Mouse (Mus musculus): ENCODE measurements around the gene Zfp219. TPM values are rescaled to one million over a fixed set of nuclear protein-coding genes. Genes with fewer than 3 reads are reported as not detected.
"Not testable (repeated sequence)": the region's sequence is repeated elsewhere in the genome, so short reads cannot be mapped to it uniquely, and the experiment has no call there.

Gene Zfp219
- polyA plus RNA-seq (2015; fragmentation: Nextera tagmentation; extraction: Ambion mirVana) = 28.6 and 32.2 TPM in 2 replicates

DNA sequence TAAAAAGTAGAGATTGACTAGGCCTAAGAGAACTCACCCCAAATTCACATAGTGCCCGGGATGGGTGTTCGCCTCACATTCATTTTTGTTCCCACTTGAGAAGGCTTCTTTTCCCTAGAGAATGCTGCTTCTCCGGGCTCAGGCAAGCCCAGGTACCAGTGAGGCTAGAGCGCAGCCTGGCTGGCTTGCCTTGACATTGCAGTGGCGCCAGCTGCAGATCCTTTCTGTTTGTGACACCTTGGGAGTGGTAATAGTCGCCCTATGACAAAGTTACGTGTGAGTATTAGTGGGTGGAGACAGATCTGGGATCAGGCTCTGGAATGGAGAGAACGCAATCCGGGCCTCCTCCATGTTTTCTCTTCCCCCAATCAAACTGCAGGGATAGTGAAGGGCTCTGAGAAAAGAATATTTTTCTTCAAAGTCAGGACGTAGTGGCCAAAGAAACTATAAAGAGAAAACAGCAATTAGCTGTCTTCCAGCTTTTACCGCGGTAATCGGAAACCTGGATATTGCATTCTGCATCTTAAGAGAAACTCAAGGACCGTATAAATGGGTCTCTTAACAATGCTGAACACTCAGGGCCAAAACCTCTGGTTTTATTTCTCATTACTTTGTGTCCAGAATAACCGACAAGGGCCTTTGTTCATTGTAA lies at the start of gene Zfp219:
Gene Zfp219, minus strand, starts transcription at position 248 of the 652 bp plus-strand sequence.
- Histone ChIP-seq H3K4me3 (replicated peaks; ENCODE audit: low read length) (peak within 1 kb of the TSS; percentile 78), H3K4me1 (replicated peaks; ENCODE audit: control insufficient read depth, insufficient read depth, low read length) (peaks cover 23% of the 10 kb centered on the region), H3K27ac (ENCODE audit: low read length) (peak within 1 kb of the TSS; percentile 97), H3K36me3 (ENCODE audit: control insufficient read depth, insufficient read depth) (no peaks in the 10 kb centered on the region), H3K9me3 (ENCODE audit: control insufficient read depth, low read length) (no peaks in the 10 kb centered on the region), H3K27me3 (replicated peaks; ENCODE audit: control insufficient read depth, insufficient read depth, low read length) (no peaks in the 10 kb centered on the region), H3K4me2 (ENCODE audit: low read length) (peak within 1 kb of the TSS; percentile 67), H3K9ac (replicated peaks; ENCODE audit: low read depth, low read length) (peak within 1 kb of the TSS; percentile 93)
- WGBS = 3% methylated on average over 15 of the region's 15 CpGs
- ATAC-seq = peak; percentile 44

DNA sequence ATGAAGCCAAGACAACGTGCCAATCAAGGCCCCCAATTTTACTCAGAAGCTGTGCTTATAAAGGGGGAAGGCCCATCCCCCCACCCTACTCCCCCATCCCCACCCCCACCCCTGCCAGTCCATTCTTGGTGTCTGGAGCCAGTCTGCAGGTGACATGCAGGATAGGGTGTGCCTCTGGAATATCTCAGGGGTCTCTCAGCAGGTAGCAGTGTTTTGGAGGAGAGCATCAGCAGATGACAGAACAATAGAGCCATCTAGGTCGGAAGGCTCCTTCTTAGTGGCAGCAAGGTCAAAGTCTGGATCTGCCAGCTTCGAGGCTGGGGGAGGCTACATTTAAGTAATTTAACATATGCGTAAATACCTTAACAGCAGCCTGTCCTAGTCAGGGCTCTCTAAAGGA lies 45.6 kb upstream of the Zfp219 start:
- Histone ChIP-seq H3K4me3 (replicated peaks; ENCODE audit: low read length) (no peak overlapping the region), H3K27ac (ENCODE audit: low read length) (no peak overlapping the region), H3K4me1 (replicated peaks; ENCODE audit: control insufficient read depth, insufficient read depth, low read length) (no peaks in the 10 kb centered on the region), H3K36me3 (ENCODE audit: control insufficient read depth, insufficient read depth) (peaks cover 1% of the 10 kb centered on the region; the same call in 1 of the 2 replicates), H3K4me2 (ENCODE audit: low read length) (no peak overlapping the region), H3K27me3 (replicated peaks; ENCODE audit: control insufficient read depth, insufficient read depth, low read length) (no peaks in the 10 kb centered on the region), H3K9ac (replicated peaks; ENCODE audit: low read depth, low read length) (no peak overlapping the region), H3K9me3 (ENCODE audit: control insufficient read depth, low read length) (no peaks in the 10 kb centered on the region)
- 58% methylated on average over 4 of the region's 4 CpGs for whole genome bisulfite sequencing
- ATAC-seq = no peak

DNA sequence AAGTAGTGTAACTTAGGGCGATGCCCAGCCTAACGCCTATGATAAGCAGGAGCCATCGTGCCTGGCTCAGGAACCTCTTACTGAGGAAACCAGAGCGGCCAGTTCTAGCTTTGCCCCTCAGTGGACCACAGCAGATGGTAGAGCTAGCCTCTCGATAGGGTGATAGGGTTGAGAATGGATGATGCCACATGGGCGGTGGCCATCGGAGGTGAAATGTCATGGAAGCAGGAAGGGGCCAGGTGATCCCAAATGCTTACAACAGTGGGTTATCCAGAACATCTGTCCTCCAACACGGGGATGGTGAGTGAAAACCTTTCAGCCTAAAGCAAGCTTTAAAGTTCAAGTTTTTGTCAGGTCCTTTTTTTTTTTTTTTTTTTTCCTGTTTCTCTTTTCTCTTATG lies 41.3 kb upstream of the Zfp219 start:
- peaks cover 3% of the 10 kb centered on the region; the same call in 1 of the 2 replicates for H3K4me1 ChIP-seq (replicated peaks; ENCODE audit: control insufficient read depth, insufficient read depth, low read length)
- 90% methylated on average over 8 of the region's 8 CpGs for WGBS
- H3K27me3 ChIP-seq (replicated peaks; ENCODE audit: control insufficient read depth, insufficient read depth, low read length) = no peaks in the 10 kb centered on the region
- no peaks in the 10 kb centered on the region for H3K9me3 ChIP-seq (ENCODE audit: control insufficient read depth, low read length)
- H3K4me2 ChIP-seq (ENCODE audit: low read length) = no peak overlapping the region
- no peak for ATAC-seq
- no peak overlapping the region for H3K9ac ChIP-seq (replicated peaks; ENCODE audit: low read depth, low read length)
- H3K36me3 ChIP-seq (ENCODE audit: control insufficient read depth, insufficient read depth) = no peaks in the 10 kb centered on the region
- no peak overlapping the region for H3K27ac ChIP-seq (ENCODE audit: low read length)
- H3K4me3 ChIP-seq (replicated peaks; ENCODE audit: low read length) = no peak overlapping the region

GRCm38 (mm10) chr14:52060800-52061199 lies 40.3 kb upstream of the Zfp219 start:
- H3K9ac ChIP-seq (replicated peaks; ENCODE audit: low read depth, low read length) = no peak overlapping the region
- WGBS = 45% methylated on average over 1 of the region's 1 CpGs
- ATAC-seq = no peak
- H3K4me2 ChIP-seq (ENCODE audit: low read length) = no peak overlapping the region
- H3K9me3 ChIP-seq (ENCODE audit: control insufficient read depth, low read length) = no peaks in the 10 kb centered on the region
- peaks cover 3% of the 10 kb centered on the region; the same call in 1 of the 2 replicates for H3K4me1 ChIP-seq (replicated peaks; ENCODE audit: control insufficient read depth, insufficient read depth, low read length)
- no peaks in the 10 kb centered on the region for H3K36me3 ChIP-seq (ENCODE audit: control insufficient read depth, insufficient read depth)
- H3K27me3 ChIP-seq (replicated peaks; ENCODE audit: control insufficient read depth, insufficient read depth, low read length) = no peaks in the 10 kb centered on the region
- no peak overlapping the region for H3K4me3 ChIP-seq (replicated peaks; ENCODE audit: low read length)
- no peak overlapping the region for H3K27ac ChIP-seq (ENCODE audit: low read length)

DNA sequence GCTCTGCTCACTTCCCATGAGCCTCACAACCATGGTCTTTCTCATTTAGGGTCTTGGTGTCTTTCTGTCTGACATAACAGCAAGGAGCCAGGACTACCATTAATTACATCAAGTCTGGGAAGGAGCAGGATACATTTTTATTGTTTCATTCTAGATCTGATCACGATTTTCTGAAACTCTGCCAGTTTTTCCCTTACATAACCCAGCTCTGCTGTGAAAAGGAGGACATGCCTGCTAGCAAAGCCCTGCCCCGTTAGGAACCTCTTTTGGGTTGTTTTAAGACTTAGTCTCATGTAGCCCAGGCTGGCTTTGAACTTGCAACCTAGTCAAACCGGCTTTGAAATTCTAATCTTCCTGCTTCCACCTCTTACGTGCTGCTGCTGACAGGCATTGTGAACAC lies 39.4 kb upstream of the Zfp219 start:
- no peak for ATAC-seq
- Histone ChIP-seq H3K36me3 (ENCODE audit: control insufficient read depth, insufficient read depth) (no peaks in the 10 kb centered on the region), H3K4me3 (replicated peaks; ENCODE audit: low read length) (no peak overlapping the region), H3K27me3 (replicated peaks; ENCODE audit: control insufficient read depth, insufficient read depth, low read length) (no peaks in the 10 kb centered on the region), H3K4me1 (replicated peaks; ENCODE audit: control insufficient read depth, insufficient read depth, low read length) (peaks cover 3% of the 10 kb centered on the region; the same call in 1 of the 2 replicates), H3K27ac (ENCODE audit: low read length) (no peak overlapping the region), H3K9ac (replicated peaks; ENCODE audit: low read depth, low read length) (no peak overlapping the region), H3K9me3 (ENCODE audit: control insufficient read depth, low read length) (no peaks in the 10 kb centered on the region), H3K4me2 (ENCODE audit: low read length) (no peak overlapping the region)
- WGBS = 75% methylated on average over 4 of the region's 4 CpGs

DNA sequence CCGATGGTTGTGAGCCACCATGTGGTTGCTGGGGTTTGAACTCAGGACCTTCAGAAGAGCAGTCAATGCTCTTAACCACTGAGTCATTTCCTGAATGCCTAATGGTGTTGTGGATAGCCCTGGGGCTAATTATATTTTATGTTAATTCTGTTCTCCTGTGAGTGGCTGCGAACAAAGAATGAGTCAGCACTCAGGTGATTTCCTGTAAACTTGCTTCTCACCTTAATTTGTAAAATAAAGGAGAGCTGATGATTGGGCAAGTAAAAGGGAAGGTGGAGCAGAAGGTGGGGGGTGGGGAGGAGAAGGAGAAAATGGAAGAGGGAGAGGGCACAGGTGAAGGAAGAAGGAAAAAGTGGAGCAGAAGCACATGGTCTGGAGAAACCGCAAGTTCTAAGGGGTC lies 32.2 kb upstream of the Zfp219 start:
- not testable (repeated sequence) for H3K4me2 ChIP-seq (ENCODE audit: low read length); H3K36me3 ChIP-seq (ENCODE audit: control insufficient read depth, insufficient read depth); H3K4me1 ChIP-seq (replicated peaks; ENCODE audit: control insufficient read depth, insufficient read depth, low read length); ATAC-seq; H3K27me3 ChIP-seq (replicated peaks; ENCODE audit: control insufficient read depth, insufficient read depth, low read length); H3K4me3 ChIP-seq (replicated peaks; ENCODE audit: low read length); H3K9ac ChIP-seq (replicated peaks; ENCODE audit: low read depth, low read length); H3K27ac ChIP-seq (ENCODE audit: low read length); H3K9me3 ChIP-seq (ENCODE audit: control insufficient read depth, low read length)
- 90% methylated on average over 3 of the region's 3 CpGs for WGBS

- H3K4me2 ChIP-seq (ENCODE audit: low read length) = no peak overlapping the region
- 53% methylated on average over 9 of the region's 9 CpGs for WGBS
- H3K27ac ChIP-seq (ENCODE audit: low read length) = no peak overlapping the region
- H3K27me3 ChIP-seq (replicated peaks; ENCODE audit: control insufficient read depth, insufficient read depth, low read length) = no peaks in the 10 kb centered on the region
- no peaks in the 10 kb centered on the region for H3K9me3 ChIP-seq (ENCODE audit: control insufficient read depth, low read length)
- H3K36me3 ChIP-seq (ENCODE audit: control insufficient read depth, insufficient read depth) = no peaks in the 10 kb centered on the region
- peaks cover 9% of the 10 kb centered on the region for H3K4me1 ChIP-seq (replicated peaks; ENCODE audit: control insufficient read depth, insufficient read depth, low read length)
- H3K4me3 ChIP-seq (replicated peaks; ENCODE audit: low read length) = no peak overlapping the region
- ATAC-seq = peak; percentile 49
- no peak overlapping the region for H3K9ac ChIP-seq (replicated peaks; ENCODE audit: low read depth, low read length)
Measured at GRCm38 (mm10) chr14:52045966-52046565, 25.5 kb upstream of the Zfp219 start.

DNA sequence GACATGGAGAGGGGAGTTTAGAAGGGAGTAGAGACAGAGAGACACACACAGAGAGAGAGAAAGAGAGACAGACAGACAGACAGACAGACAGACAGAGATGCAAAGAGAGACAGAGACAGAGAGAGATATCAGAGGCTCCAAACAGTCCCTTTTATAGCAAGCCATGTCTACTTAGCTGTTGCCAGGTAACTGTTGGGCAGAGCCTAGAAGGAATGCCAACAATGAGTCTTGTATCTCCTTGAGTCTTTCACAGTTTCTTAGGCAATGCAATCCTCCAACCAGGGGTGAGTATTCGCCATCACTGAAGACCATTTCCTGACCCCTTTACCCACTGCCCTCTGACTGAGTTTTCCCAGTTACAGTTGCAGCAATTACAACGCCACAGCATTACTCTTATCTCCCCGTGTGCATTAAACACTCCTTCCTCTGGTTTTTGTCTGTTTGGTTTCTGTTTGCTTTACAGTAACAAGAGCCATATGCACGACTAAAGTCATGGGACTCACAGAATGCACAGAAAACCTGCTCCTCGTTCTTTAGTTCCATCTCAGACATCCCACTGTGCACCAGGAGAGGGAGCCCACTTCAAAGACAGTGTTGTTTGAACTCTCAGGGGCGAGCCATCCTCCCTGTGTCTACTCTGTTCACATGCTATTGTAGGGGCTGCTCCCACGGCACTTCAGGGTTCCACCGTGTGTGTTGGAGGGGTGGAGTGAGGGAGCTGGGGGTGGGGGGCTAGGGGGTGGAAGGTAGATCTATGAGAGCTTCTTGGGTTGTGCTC lies 24.6 kb upstream of the Zfp219 start:
- peak; percentile 55 for ATAC-seq
- no peaks in the 10 kb centered on the region for H3K27me3 ChIP-seq (replicated peaks; ENCODE audit: control insufficient read depth, insufficient read depth, low read length)
- H3K4me2 ChIP-seq (ENCODE audit: low read length) = no peak overlapping the region
- H3K9me3 ChIP-seq (ENCODE audit: control insufficient read depth, low read length) = no peaks in the 10 kb centered on the region
- no peaks in the 10 kb centered on the region for H3K36me3 ChIP-seq (ENCODE audit: control insufficient read depth, insufficient read depth)
- H3K27ac ChIP-seq (ENCODE audit: low read length) = no peak overlapping the region
- no peak overlapping the region for H3K4me3 ChIP-seq (replicated peaks; ENCODE audit: low read length)
- peaks cover 9% of the 10 kb centered on the region for H3K4me1 ChIP-seq (replicated peaks; ENCODE audit: control insufficient read depth, insufficient read depth, low read length)
- H3K9ac ChIP-seq (replicated peaks; ENCODE audit: low read depth, low read length) = no peak overlapping the region
- WGBS = 11% methylated on average over 8 of the region's 8 CpGs

DNA sequence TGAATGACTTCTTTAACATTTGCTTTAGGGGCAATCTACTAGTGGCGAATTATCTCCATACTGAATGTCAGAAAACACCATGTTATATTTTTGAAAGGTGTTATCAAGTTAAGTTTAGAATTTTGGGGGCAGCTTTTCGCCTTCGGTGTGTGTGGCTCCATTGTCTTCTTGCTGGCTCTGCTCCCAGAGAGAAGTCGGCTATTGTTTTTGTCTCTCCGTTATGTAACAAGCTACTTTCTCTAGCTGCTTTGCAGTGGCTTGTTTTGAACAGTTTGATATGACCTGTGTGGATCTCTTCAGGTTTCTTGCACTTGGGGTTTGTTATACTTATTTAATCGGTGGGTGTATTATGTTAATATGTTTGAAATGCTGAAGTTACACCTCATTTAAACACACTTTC lies 22.9 kb upstream of the Zfp219 start:
- Histone ChIP-seq H3K4me1 (replicated peaks; ENCODE audit: control insufficient read depth, insufficient read depth, low read length) (peaks cover 9% of the 10 kb centered on the region), H3K9me3 (ENCODE audit: control insufficient read depth, low read length) (no peaks in the 10 kb centered on the region), H3K36me3 (ENCODE audit: control insufficient read depth, insufficient read depth) (no peaks in the 10 kb centered on the region), H3K27me3 (replicated peaks; ENCODE audit: control insufficient read depth, insufficient read depth, low read length) (no peaks in the 10 kb centered on the region), H3K4me3 (replicated peaks; ENCODE audit: low read length) (no peak overlapping the region), H3K4me2 (ENCODE audit: low read length) (no peak overlapping the region), H3K9ac (replicated peaks; ENCODE audit: low read depth, low read length) (no peak overlapping the region), H3K27ac (ENCODE audit: low read length) (no peak overlapping the region)
- 52% methylated on average over 6 of the region's 6 CpGs for WGBS
- ATAC-seq = no peak
